Mouse (Mus musculus): ENCODE measurements at regions not wholly inside any gene's neighbourhood (a gene's known extent, or its start where the extent isn't known, plus 50 kb on each side); places are given as distances from the start of the nearest gene placed in this dataset.

- H3K27ac ChIP-seq (replicated peaks; ENCODE audit: low read depth, low read length): no peak overlapping the region
- no peak overlapping the region for H3K4me3 ChIP-seq (ENCODE audit: insufficient read depth, low read depth, low read length)
- peaks cover 5% of the 10 kb centered on the region; the same call in 1 of the 2 replicates for H3K4me1 ChIP-seq (ENCODE audit: control insufficient read depth, insufficient read depth, insufficient read length, low read length)
Observed at GRCm38 (mm10) chr13:84345791-84346511, 123.9 kb downstream of the Tmem161b start.

GRCm38 (mm10) chr13:84346569-84346968, 124.5 kb downstream of the Tmem161b start:
- peaks cover 5% of the 10 kb centered on the region; the same call in 1 of the 2 replicates for H3K4me1 ChIP-seq (ENCODE audit: control insufficient read depth, insufficient read depth, insufficient read length, low read length)
- H3K27ac ChIP-seq (replicated peaks; ENCODE audit: low read depth, low read length): no peak overlapping the region
- H3K4me3 ChIP-seq (ENCODE audit: insufficient read depth, low read depth, low read length): no peak overlapping the region

DNA sequence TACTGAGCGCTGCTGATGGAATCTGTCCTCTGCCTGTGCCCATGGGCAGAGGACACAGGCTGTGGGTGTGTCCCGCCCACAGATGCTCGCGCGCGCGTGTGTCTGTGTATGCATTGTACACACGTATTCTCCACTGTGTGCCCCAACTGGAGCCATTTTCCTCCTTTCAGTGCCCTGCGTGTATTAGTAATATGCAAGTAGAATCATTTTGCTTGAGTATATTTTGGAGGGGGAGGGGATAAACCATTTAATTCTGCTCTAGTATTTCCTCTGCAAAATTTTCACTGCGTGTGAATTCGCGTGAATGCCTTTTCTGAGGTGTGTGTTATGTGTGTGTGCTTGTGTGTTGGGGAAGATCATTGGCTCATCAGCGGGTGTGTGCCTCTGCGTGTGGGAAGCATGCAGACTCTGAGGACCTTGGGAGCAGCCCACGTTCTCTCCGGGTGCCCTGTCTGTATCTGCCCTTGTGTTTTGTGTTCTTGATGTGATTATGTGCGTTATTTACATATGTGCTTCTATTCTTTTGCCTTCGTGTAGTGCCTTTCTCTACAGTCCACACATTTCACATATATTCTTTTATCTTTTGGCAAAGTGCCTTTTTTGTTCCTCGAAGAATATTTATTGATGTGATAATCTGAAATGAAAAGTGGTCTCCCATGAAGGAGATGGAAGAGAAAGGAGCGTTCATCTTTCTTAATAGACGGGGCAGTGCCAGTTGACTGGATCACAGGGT, 125.3 kb downstream of the Tmem161b start:
- Histone ChIP-seq H3K27ac (replicated peaks; ENCODE audit: low read depth, low read length) (no peak overlapping the region), H3K4me1 (ENCODE audit: control insufficient read depth, insufficient read depth, insufficient read length, low read length) (peaks cover 5% of the 10 kb centered on the region; the same call in 1 of the 2 replicates), H3K4me3 (ENCODE audit: insufficient read depth, low read depth, low read length) (peak overlapping the region; percentile 50)

DNA sequence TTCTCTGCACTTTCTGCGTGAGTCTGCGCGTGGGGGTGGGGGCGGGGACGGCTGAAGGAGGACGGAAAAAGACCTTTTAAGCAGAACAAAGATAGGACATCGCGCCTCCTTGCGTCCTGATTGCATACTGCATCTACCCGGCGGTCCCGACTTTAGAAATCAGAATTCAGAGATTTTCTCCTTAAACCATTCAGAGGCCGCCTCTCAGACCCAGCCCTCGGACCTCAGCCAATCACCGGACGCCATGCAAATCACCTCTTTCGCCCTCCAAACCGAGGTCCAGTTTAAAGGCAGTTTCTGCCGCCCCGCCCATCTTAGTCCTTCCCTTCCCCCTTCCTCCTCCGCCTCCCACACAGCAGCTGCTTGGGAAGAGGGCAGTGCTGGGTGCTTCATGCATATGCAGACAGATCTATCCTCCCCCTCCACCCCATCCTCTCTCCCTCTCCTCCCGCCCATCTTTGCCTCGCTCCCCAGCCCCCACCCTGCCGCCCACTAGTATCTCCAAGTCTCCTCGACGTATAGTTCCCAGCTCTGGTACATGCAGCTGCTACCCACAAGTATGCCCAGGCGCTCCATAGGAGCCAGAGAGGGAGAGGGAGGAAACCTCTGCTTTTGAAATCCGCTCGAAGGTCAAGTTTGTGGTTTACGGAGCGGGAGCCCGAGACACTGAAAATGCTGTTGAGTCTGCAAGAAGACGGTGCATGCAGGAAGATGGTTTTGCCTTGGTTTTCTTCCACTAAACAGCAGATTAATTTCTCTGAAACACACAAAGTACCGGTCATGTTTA, 126.0 kb downstream of the Tmem161b start:
- no peak overlapping the region for H3K27ac ChIP-seq (replicated peaks; ENCODE audit: low read depth, low read length)
- peak overlapping the region; percentile 50 for H3K4me3 ChIP-seq (ENCODE audit: insufficient read depth, low read depth, low read length)
- peaks cover 5% of the 10 kb centered on the region; the same call in 1 of the 2 replicates for H3K4me1 ChIP-seq (ENCODE audit: control insufficient read depth, insufficient read depth, insufficient read length, low read length)

DNA sequence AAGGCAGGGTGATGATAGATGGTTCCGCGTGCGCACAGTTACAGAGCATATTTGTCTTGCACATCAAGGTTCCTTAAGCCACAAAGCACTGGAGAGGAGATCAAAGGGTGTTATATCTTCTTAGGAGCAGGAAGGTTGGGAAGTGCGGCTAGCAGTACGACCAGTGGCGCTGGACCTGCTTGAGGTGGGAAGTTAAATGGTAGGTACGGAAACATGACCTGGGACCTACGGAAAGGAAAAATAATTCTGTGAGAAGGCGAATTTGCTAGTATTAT, 126.5 kb downstream of the Tmem161b start:
- Histone ChIP-seq H3K27ac (replicated peaks; ENCODE audit: low read depth, low read length) (no peak overlapping the region), H3K4me1 (ENCODE audit: control insufficient read depth, insufficient read depth, insufficient read length, low read length) (peaks cover 5% of the 10 kb centered on the region; the same call in 1 of the 2 replicates), H3K4me3 (ENCODE audit: insufficient read depth, low read depth, low read length) (peak overlapping the region; percentile 50)

GRCm38 (mm10) chr13:84349001-84349720, 127.1 kb downstream of the Tmem161b start:
- peaks cover 5% of the 10 kb centered on the region; the same call in 1 of the 2 replicates for H3K4me1 ChIP-seq (ENCODE audit: control insufficient read depth, insufficient read depth, insufficient read length, low read length)
- H3K27ac ChIP-seq (replicated peaks; ENCODE audit: low read depth, low read length): no peak overlapping the region
- H3K4me3 ChIP-seq (ENCODE audit: insufficient read depth, low read depth, low read length): peak overlapping the region; percentile 50

DNA sequence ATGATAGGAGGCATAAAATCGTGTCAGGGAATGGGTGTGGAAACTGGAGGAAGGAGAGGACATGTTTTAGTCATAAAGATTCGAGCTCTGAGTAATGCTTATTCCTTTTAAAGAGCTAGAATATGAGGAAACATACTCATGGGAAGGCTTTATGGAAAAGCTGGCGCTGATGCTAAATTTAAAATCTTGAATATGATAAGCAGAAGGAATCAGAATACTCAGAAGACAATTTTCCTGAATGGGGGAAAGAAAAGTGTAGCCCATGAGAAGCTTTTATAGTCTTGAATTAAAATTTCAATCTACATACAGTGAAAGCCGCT, 127.6 kb downstream of the Tmem161b start:
- no peak overlapping the region for H3K4me3 ChIP-seq (ENCODE audit: insufficient read depth, low read depth, low read length)
- H3K27ac ChIP-seq (replicated peaks; ENCODE audit: low read depth, low read length): no peak overlapping the region
- H3K4me1 ChIP-seq (ENCODE audit: control insufficient read depth, insufficient read depth, insufficient read length, low read length): peaks cover 5% of the 10 kb centered on the region; the same call in 1 of the 2 replicates

DNA sequence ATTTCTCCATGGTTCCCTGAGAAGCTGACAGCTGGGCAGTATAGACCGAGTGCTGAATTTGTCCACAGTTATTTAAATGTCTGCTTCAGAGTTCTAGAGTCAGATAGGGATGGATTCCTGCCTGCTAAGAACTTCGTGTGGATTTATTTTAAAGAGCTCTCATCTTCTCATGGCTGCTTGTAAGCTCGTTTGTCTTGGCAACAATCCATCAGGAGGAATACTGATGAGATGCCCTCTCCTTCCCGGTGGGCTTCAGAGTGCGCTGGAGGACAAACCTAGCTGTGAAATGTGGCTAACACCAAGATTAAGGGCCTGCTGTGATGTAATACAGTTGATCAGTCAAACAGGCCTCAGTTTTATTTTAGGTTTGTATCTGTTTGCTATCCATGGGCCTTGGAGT, 128.7 kb downstream of the Tmem161b start:
- peaks cover 5% of the 10 kb centered on the region; the same call in 1 of the 2 replicates for H3K4me1 ChIP-seq (ENCODE audit: control insufficient read depth, insufficient read depth, insufficient read length, low read length)
- H3K27ac ChIP-seq (replicated peaks; ENCODE audit: low read depth, low read length): no peak overlapping the region
- no peak overlapping the region for H3K4me3 ChIP-seq (ENCODE audit: insufficient read depth, low read depth, low read length)

DNA sequence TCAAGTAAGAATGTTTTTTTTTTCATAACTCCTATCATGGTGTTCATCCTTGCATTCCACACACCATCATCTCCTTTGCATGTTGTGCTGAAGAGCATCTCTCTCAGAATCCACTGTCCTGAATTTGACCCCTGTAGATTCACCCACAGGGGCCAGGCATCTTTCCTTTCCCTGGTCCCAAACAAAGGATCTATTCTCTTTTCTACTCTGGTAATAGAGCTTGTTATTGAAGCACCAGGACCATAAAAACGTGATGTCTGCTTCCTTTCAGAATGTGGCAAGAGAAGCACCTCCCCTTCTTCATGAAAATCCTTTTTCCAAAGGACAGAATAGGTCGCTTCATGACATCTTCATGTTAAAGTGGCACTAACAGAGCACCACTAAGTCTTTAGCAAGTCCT, 134.4 kb downstream of the Tmem161b start:
- Histone ChIP-seq H3K27ac (replicated peaks; ENCODE audit: low read depth, low read length) (no peak overlapping the region), H3K4me1 (ENCODE audit: control insufficient read depth, insufficient read depth, insufficient read length, low read length) (no peaks in the 10 kb centered on the region), H3K4me3 (ENCODE audit: insufficient read depth, low read depth, low read length) (no peak overlapping the region)

DNA sequence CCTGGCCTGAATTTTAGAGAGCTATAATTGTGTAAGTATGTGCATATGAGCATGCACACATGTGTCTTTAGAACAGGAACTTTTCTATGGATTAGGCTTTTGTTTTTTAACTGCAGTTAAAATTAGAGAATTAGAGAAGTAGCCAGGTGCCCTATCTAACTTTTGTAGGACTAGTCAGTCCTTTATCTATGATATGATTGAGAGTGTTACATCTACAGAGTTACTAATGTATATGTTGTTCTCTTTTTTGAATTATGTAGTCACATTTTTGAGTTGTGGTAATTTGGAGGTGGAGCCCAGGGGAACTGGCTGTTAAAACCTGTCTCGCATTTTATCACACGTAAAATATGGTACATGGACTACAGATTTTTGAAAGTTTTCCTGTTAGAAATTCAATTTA, 138.4 kb downstream of the Tmem161b start:
- H3K4me3 ChIP-seq (ENCODE audit: insufficient read depth, low read depth, low read length): no peak overlapping the region
- no peak overlapping the region for H3K27ac ChIP-seq (replicated peaks; ENCODE audit: low read depth, low read length)
- no peaks in the 10 kb centered on the region for H3K4me1 ChIP-seq (ENCODE audit: control insufficient read depth, insufficient read depth, insufficient read length, low read length)

GRCm38 (mm10) chr13:84364069-84364468, 142.0 kb downstream of the Tmem161b start:
- H3K4me3 ChIP-seq (ENCODE audit: insufficient read depth, low read depth, low read length): no peak overlapping the region
- H3K27ac ChIP-seq (replicated peaks; ENCODE audit: low read depth, low read length): no peak overlapping the region
- no peaks in the 10 kb centered on the region for H3K4me1 ChIP-seq (ENCODE audit: control insufficient read depth, insufficient read depth, insufficient read length, low read length)

DNA sequence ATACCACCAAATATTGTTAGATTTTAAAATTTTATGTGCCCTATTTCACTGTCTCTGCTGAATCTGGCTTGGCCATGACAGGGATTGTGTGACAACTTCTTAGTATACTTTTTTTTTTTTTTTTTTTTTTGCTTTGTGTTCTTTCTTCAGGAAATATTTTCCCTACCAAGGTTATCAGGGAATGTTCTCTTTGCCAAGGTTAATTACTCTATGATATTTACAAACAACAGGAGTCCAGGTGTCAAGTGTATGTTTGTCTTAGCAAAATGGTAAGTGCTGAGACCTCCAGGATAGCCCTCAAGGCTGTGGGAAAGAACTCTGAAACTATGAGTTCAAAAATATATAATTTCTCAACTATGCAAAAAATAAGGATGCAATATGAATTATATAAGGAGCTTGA, 143.4 kb downstream of the Tmem161b start:
- no peak overlapping the region for H3K4me3 ChIP-seq (ENCODE audit: insufficient read depth, low read depth, low read length)
- no peak overlapping the region for H3K27ac ChIP-seq (replicated peaks; ENCODE audit: low read depth, low read length)
- H3K4me1 ChIP-seq (ENCODE audit: control insufficient read depth, insufficient read depth, insufficient read length, low read length): no peaks in the 10 kb centered on the region

- no peaks in the 10 kb centered on the region for H3K4me1 ChIP-seq (ENCODE audit: control insufficient read depth, insufficient read depth, insufficient read length, low read length)
- H3K27ac ChIP-seq (replicated peaks; ENCODE audit: low read depth, low read length): no peak overlapping the region
- H3K4me3 ChIP-seq (ENCODE audit: insufficient read depth, low read depth, low read length): no peak overlapping the region
Observed at GRCm38 (mm10) chr13:84366017-84366416, 143.9 kb downstream of the Tmem161b start.

DNA sequence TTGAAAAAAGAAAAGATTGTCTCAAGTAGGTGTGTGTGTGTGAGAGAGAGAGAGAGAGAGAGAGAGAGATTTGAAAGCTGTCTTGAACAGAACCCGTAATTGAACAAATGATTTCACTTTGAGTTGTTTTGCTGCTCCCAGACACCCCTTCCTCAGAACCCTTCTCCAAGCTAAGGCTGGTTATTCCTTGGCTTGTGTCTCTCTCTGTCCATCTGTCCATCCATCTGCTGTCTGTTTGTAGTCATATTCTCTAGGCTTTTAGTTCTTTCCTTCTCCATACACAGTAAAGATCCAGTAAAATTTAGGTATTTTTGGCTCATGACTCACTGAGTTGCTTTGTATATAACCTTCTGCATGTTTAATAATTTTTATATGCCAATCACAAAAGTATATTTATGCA, 144.7 kb downstream of the Tmem161b start:
- no peak overlapping the region for H3K4me3 ChIP-seq (ENCODE audit: insufficient read depth, low read depth, low read length)
- H3K27ac ChIP-seq (replicated peaks; ENCODE audit: low read depth, low read length): no peak overlapping the region
- H3K4me1 ChIP-seq (ENCODE audit: control insufficient read depth, insufficient read depth, insufficient read length, low read length): no peaks in the 10 kb centered on the region

DNA sequence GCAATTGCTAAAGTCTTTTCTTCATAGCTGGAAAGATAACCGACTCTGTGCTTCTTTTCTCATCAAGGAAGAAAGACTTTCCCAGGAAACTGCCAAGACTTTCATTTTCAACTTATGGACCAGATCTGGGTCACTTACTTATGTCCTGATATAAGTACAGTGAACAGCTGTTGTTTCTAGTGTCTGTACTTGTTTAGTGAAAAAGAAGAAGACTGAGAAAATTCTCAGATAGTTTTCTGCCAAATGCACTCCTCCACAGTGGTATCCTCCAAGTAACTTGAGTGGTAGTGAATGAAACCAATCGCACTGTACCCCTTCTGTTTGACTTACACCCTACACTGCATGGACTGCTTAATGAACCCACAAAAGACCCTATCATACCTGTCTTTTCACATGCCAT, 146.1 kb downstream of the Tmem161b start:
- H3K27ac ChIP-seq (replicated peaks; ENCODE audit: low read depth, low read length): no peak overlapping the region
- no peaks in the 10 kb centered on the region for H3K4me1 ChIP-seq (ENCODE audit: control insufficient read depth, insufficient read depth, insufficient read length, low read length)
- no peak overlapping the region for H3K4me3 ChIP-seq (ENCODE audit: insufficient read depth, low read depth, low read length)

Data from brown adipose tissue, adult 24 weeks (tissue).